Mouse (Mus musculus) stomach, postnatal 0 days (tissue): Measurements from ENCODE around the gene Olfr1206.

Experiments used
- CTCF ChIP-seq: IDR thresholded peaks from 2 replicates; pipeline ENCODE4 v1.5.1; 2016; ENCODE audit warnings: antibody characterized with exemption, low read depth, mild to moderate bottlenecking, moderate library complexity
- EP300 ChIP-seq: optimal IDR thresholded peaks from 2 replicates; pipeline ENCODE3; 2016; ENCODE audit warnings: antibody characterized with exemption

GRCm38 (mm10) chr2:88915057-88915456 is 52.0 kb downstream of the Olfr1206 start, which contains the start of gene Olfr1209:
- TF ChIP-seq CTCF = no peak
- TF ChIP-seq EP300 = no peak
